Mouse (Mus musculus) frontal cortex, postnatal 25 days (tissue): ENCODE measurements around the gene Rpl21.
A peak's percentile ranks its signal among the peaks of the same experiment; 100 is the strongest.

Experiments
- DNase-seq, 2 experiments: peaks; one replicate each; pipeline ENCODE4 v3.0.0; 2022; ENCODE audit warnings: low spot score in 2 of 2

The Rpl21 gene

DNA sequence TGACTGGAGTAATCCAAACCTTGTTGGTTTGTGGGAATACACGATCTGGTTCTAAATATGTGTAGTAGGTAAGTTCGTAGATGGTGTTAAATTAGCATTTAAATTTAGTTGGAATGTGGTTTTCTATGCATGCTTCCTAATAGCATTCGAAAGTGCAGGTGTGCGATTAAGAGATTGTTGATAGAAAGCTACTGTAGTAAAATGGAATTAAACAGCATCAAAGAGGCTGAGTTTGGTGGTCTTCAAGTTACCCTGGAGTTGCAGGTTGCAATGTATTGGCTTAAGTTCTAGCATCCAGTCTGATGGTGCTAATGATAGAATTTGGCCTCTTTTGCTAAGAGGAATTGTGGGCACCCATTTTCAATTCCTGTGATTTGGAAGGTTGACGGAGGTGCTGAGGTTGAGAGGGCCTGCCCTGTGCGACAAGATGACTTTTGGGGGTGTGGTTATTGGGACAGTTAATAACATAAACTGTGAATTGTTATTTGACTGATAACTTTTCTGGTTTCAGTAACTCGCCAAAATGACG lies 1.0 kb downstream of the Rpl21 start:
- no peak for DNase-seq

DNA sequence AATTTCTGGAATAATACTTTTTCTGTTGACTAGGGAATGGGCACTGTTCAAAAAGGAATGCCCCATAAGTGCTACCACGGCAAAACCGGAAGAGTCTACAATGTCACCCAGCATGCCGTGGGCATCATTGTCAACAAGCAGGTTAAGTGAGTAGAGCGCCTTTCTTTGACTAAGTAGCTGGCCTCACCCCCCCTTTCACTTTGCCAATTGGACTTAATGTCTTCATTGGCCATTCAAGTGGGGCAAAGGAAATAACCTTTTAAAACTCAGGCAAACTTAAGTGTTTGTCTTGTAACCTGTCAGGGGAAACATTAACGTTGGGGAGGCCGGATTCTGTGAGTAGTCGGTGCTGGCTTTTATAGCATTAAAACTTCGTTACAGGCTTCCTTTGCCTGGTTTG lies 2.3 kb downstream of the Rpl21 start:
- DNase-seq: no peak

DNA sequence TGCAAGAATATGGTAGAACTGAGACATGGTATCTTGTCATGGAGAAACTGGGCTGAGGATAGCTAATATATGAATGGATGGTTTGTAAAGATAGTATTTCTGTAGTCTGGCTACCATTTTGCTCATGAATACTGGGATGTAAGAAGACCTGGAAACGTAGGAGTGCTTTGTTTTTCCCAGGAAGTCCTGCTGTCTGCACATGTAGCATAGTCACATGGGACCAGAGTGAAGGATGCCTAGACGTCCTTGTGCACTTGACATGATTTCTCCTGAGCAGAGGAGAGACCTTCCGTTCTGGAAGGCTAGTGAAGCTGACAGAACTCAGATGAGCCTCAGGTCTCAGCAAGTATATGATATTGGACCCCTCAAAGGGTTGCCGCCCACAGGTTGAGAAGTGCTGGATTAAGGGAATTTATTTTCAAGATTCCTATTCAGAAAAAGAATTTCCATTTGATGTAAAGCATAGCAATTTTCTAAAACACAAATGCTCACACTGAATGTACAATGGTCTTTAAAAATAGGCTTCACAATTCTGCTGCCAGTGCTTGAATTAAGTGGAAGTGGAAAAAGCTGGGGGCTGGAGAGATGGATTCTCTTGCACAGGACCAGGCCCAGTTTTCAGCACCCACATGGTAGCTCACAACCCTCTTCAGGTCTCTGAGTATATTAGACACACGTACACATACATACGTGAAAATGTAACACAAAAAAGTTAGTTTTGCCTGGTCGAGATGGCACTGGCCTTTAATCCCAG lies 5.5 kb downstream of the Rpl21 start:
- no peak for DNase-seq

DNA sequence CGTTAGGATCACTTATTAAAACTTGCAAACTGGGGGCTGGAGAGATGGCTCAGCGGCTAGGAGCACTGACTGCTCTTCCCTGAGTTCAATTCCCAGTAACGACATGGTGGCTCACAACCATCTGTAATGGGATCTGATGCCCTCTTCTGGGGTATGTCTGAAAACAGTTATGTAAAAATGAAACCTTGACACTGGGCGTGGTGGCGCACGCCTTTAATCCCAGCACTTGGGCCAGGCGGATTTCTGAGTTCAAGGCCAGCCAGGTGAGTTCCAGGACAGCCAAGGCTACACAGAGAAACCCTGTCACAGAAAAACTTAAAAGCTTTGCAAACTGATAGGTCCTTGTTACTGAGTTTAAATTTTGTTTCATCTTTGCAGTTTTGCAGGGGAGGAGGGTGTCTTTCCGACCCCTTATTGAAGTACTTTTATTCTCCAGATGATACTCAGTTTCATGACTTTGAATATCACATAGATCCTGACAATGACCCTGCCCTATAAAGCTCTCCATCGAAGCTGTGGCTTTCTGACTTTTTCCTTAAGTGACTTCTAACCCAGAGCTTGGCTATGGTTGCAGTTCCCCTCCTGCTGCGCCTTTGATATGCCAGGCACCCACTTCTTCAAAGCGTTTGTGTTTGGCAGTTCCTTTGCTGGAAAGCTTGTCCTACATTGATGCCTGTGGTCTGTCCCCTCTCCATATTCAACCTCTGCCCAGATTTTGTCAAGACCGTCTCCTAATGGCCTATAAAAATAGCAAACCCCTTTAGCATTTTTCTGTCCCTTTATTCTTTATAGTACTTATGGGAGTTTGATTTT lies 6.4 kb downstream of the Rpl21 start:
- no peak for DNase-seq

DNA sequence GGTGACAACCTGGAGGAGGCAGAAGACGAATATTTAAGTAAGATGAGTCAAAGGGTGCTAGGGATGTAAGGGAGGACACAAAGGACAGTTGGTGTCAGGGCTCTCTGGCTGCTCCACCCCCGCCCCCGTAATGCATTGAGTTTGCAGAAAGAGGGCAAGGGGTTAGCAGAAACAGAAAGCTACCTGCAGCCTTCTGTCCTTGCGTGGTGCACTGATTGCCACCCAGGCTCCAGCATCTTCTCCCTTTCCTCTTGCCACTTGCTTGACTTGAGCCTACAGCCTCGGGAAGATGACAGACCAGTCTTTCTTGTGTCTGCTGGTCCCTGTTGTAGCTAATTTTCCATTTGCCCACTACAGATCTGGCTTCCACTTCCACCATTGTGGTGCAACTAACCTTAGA lies 7.1 kb downstream of the Rpl21 start:
- DNase-seq: no peak

DNA sequence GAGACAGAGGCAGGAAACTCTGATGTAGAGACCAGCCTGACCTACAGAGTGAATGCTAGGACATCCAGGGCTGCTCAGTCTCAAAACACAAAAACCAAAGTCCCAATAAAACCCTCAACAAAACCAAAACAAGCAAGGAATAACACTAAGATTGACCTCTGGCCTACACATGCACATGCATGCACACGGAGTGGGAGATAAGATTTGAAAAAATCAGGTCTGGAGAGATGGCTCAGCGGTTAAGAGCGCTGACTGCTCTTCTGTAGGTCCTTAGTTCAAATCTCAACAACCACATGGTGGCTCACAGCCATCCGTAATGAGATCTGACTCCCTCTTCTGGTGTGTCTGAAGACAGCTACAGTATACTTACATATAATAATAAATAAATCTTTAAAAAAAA lies 7.7 kb downstream of the Rpl21 start:
- DNase-seq: no peak

DNA sequence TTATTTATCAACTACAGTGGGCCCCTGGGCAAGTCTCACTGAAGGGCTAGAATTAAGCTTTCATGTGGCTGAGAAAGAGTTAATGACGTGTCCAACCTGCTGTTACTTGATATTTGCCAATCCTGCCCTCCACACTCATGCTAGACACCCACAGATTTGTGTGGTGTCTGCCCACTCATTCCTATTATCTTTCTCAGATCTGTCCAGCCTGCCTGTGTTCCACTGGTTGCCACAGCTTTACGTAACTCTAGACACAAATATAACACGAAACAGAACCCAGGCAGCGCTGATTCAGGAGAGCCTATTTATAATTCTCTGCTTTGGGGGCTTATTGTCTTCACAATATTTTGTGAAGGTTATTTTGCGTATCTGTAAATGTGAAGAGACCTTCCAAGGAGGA lies 8.6 kb downstream of the Rpl21 start:
- no peak for DNase-seq

DNA sequence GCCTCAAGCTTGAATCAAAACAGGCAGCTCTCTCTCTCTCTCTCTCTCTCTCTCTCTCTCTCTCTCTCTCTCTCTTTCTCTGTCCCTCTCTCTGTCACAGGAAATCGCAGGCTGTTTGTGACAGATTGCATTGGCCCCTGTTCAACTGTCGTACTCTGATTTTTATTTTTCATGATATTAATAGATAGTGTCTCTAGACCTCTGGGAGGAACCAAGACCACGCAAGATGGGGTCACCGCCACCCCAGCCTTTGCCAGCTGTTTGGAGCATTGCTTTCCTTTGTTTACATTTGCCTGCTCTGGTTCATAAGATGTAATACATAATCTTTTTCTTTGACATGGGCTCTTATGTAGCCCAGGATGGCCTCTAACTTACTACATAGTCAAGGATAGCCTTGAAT lies 9.3 kb downstream of the Rpl21 start:
- no peak for DNase-seq

DNA sequence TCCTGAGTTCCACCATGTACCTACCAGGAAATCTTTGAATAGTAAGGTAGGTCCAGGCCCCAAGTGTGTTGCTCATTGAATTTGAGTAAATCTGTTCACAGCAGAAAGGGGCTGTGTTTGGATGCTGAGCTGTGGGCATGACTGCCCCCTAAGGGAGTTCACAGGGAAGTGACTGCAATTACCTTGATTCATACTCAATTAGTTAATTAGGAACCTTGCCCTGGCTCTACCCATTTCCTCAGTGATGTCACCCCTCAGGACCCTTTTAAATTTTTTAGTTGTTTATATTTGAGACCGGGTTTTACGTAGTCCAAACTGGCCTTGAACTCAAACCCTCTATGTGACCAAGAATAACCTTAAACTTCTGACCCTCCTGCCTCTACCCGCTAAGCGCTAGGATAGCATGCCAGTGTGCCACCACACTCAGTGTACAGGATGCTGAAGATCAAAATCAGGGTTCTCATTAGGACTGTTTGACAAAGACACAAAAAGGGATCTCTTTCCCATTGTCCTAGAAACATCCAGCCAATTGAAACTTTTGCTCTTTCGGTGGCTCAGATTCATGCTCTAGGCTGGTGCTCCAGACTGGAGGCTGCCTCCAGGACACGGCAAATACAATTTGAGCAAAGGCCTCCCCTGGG lies 11.7 kb downstream of the Rpl21 start:
- no peak for DNase-seq

DNA sequence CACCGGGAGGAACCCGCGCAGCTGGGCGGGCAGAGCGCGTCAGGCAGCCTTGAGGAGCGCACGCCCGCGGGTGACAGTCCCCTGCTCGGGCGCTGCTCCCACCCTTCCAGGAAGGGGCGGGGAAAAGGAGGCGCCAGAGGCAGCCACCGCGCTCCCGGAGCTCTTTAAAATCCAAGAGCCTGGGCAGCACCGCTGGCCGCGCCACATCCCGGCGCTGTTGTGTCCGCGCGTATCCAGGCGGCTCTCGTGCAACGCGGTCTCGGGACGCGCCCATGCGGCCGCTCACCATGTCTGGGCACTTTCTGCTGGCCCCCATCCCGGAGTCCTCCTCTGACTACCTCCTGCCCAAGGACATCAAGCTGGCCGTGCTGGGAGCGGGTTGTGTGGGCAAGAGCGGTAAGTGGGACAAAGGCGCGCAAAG lies 12.3 kb downstream of the Rpl21 start, which contains the start of gene Rasl11a:
Gene Rasl11a, plus strand, starts transcription at position 127 of the 421 bp plus-strand sequence.
- DNase-seq: peak; percentile 59 to 69

DNA sequence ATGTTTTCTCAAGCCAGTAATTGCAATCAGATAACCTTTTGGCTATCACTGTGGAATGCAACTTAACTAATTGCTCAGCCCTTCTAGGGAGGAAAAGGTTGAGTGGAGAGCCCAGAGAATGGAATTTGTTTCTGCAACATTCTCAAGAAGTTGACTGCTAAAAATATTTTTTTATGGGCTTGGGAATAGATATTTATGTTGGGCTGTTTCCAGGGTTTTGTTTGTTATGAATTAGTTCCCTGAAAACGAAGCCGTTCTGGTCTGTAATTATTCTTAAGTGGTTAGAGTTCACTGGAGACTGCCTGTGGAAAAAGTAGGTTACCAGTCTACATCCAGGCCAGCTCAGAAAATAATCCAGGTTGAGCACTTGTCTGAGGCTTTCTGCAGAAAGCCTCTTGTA lies 13.8 kb downstream of the Rpl21 start:
- DNase-seq: no peak

DNA sequence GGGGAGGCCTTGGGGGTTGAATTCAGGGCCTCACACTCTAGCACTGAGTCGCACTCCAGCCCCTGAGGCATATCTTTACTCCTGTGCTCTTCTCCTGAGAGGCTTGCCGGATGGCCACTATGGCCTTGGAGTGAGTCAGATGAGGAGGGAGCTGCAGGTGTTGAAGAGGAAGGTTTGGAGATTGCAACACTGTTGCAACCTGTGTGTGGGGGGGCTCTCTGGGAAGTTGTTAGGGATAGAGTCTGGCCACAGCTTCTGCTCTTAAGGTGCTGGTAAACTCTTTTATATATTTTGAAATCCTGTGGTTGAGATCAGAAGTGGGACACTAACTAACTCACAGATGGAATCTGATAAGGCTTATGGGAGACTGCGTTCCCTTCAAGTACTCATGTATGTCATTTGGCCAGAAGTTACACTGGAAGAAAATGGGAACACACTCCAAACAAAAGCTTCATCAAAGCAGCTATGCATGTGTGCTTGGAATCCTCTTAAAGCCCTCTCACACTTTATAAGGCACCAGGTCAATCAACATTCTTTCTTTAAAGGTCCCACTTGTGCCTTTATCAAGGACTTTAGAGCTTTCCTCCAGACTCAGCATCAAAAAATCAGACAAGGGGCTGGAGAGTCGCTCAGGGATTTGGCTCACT lies 16.4 kb downstream of the Rpl21 start:
- no peak for DNase-seq

DNA sequence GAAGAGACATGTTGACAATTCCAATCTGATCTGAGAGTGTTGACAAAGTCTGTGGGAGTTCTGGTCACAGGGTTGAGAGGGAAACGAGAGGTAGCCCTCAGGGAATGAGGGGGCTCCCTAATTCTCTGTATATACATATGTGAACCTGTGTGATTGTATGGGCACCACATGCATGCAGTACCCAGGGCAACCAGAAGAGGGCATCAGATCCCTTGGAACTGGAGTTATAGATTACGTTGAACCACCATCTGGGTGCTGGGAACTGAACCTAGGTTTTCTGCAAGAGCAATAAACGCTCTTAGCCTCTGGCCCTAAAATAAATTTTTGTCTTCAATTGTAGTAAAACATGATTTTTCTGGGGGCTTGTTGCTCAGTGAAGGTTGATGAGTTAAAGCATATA lies 23.4 kb downstream of the Rpl21 start:
- DNase-seq: no peak

DNA sequence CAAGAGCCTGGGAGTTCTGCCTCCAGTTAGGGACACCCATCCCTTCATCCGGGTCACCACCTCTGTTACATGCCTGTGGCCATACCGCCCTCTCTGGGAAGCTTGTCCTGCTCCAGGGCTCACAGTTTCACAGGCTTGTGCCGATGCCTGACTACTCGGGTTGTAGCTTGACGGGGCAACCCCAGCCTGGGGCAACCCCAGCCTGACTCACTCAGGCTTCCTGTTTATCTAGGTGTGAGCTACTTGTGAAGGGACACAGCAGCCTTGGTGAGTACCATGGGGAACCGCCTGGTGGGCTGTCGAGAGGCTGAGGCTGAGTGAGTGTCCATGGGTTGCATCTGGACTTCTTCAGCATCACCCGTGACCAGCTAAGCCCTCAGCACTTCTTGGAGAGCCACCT lies 24.9 kb downstream of the Rpl21 start:
- DNase-seq: no peak

DNA sequence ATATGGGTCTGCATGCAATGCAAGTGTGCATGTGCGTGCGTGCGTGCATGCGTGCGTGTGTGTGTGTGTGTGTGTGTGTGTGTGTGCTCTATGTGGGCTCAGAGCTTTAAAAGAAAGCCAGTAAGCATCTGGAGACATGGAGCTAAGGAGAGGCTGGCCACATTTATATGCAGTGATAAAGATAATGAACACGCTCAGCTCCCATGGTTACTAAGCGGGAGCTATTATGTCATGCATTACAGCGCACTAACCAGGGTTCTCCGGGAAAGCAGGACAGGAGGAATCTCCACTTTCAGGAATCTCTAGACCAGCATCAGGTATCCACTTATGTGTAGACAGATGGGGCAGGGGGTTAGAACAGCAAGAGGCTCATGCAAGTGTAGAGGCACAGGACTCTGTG lies 26.1 kb downstream of the Rpl21 start:
- no peak for DNase-seq

DNA sequence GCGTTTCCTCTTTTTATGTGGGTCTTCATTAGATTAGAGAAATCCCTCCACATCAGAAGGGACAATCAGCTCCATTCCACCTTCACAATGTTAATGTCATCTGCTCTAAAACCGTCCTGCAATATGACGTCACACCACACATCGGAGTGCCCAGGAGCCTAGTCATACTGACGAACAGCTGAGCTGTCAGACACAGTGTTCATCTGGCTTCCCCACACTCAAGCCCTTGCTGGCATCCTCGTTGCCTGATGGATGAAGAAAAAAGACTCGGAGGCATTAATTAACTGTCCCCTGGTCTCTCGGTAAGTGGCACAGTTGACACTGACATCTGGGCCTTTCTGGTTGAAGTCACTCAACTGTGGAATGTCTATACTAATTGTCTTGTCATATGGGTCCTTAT lies 26.6 kb downstream of the Rpl21 start:
- no peak for DNase-seq

DNA sequence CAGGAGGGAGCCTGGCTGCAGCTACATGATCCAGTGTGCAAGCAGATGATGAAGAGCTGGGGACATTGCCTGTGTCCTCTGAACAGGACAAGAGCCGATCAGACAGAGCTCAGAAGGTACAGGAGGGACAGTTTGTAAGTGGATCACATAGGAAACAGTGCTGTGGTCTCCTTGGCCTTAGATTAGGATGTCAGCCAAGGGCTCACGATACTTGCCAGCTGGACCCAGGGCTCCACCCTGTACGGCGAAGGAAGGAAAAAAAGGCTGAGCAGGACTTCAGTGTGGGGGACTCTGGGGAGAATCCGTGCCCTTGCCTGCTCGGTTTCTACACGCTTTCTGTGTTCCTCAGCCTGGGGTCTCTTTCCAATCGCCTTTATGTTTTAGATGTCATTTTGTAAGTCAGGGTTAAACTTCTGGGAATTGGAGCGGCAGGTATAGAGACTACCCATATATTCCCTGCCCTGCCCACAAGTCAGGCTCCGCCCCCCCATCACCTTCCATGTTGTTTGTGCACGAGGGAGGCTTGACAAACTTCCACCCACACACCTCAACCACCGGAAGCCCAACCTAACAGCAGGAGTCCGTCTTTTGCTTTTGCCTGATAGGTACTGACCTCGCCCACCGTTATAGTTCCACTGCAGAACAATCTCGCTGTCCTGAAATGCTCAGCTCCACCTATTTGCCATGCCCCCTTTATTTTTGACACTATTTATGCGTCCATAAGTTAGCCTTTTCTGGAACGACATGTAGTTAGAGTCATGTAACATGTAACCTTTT lies 27.7 kb downstream of the Rpl21 start:
- no peak for DNase-seq

DNA sequence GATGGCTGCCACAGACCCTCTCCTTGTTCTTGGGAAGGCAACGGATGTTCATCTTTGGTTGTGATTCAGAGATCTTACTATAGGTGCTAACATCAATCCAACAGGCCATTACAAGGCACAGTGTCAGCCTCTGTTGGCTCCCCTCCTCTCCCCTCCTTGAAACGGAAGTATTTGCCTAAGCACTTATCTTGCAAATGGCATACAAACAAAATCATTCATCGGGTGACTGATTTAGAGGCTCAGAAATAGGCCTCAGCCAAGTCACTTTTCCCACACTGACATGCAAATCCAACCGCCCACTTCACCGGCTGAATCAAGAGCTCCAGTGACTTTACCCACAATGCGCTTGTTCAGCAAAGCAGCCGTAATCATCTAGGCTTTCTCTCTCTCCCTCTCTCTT lies 28.9 kb downstream of the Rpl21 start:
- DNase-seq: peak in 1 of 2 experiments; percentile 37

DNA sequence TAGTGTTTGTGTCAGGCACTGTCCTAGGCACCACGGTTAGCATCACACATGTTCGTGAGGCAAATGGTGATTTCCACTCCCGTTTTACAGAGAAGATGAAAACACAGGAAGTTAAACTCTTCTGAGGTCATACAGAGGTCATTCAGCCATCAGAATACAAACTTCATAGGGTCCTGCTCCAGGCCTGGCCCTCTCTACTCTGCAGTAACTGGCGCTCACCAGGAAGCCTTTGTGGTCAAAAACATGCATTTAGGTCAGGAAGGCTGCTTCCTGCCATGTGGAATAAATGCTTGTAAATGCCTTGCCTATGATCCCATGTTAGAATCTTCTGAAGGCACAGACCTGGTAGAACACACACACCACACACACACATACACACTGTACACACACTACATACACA lies 32.8 kb downstream of the Rpl21 start:
- no peak for DNase-seq

DNA sequence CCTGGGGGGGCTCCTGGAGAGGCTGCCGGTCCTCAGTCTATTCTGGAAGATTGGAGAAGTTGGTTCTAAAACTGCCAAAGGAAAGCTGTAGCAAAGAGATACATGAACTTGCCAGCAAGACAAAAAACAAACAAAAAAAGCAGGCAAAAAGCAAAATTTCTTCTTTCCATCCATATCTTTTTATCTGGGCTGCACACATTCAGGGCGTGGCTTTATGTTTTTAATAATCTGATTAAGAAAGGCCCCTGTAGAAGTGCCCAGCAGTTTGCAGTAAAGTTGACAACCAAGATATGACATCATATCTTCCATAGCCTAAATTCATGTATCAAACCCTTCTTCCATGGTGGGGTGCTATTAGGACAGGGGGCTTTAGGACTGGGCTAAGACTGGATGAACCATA lies 33.6 kb downstream of the Rpl21 start:
- DNase-seq: no peak

DNA sequence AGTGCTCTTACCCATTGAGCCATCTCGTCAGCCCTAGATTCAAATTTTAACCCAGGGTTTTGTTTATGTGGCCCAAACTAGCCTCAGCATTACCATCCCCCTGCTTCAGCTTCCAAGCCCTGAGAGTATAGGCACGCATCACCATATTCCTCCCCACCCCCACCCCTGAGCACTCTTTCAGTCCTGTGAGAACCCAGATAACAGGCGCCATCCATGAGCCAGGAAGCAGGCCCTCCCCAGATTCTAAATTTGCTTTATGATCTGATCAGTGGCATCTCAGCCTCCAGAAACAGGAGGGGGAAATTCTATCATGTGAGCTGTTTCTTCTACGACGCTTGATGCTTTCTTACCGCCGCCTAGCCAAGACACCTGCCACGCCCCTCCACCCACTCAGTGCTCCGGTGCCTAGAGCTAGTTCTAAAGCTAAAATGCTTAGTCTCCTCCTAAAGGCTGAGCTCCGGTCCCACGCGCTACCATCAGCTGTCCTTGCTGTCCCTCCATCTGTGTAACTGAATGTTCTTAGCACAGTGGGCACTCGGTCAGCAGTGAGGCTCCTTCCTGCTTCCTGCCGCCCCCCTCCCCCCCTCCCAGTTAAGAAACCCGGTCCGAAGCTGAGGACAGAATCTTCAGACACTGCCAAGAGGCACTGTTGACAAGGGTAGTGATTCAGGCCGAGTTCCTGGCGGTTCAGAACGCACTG lies 34.7 kb downstream of the Rpl21 start:
- peak; percentile 72 to 74 for DNase-seq
